Mouse (Mus musculus) liver, adult 2 months (tissue): ENCODE measurements around the gene Cdca4.

Source experiments
- CTCF ChIP-seq: fragments of 200-500 bp; IDR thresholded peaks from 2 replicates; pipeline ENCODE4 v1.5.1; 2011; ENCODE audit warnings: low read depth, low read length, control low read depth
- POLR2A ChIP-seq: fragments of 200-500 bp; IDR thresholded peaks from 2 replicates; pipeline ENCODE4 v1.6.1; 2011; ENCODE audit warnings: low read length, control low read depth; ENCODE audit not compliant: insufficient read depth; ENCODE audit errors: extremely low read depth

DNA sequence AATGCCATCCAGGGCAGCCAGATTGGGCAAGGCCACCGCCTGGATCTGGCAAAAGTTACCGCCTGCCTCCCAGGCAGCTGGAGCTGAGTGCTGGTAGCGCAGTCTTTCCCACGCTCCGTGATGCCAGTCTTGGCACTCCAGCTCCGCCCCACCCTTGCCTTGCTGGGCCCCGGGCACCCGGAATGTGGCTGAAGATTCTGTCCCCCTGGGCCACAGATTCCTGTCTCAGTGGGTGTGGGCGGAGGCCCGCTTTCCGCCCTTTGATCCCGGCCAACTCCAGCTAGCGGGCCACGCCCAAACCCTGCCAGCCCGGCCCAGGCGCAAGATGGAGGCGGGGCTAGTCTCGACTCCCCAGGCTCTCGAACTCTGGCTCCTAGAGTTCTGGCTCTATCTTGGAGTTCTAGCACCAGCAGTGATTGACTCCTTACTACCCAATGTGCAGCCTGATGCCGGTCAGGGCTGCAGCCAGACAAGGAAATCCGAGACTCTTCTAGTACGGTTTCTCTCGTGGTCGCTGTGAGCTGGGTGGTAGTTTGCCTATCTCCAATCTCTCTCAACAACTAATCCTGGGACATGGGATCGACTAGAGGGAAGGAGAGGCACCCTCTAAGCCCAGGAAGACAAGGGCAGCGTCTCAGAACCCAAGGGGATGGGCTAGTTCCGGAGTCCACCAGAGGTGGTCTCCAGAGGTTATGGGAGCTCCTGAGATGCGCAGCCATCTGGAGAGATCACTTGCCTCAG lies 47.3 kb upstream of the Cdca4 start:
- TF ChIP-seq CTCF (no peak), POLR2A (no peak)
